Mouse (Mus musculus) midbrain, postnatal 0 days (tissue): ENCODE measurements at regions not wholly inside any gene's neighbourhood (a gene's known extent, or its start where the extent isn't known, plus 50 kb on each side); places are given as distances from the start of the nearest gene placed in this dataset.

ENCODE experiments used
- ATAC-seq: fragments of 200-750 bp; cut with Nextera tagmentation; 2 replicates; pipeline ENCODE4 v1.8.0; 2017; ENCODE audit warnings: moderate number of reproducible peaks, mild to moderate bottlenecking, moderate TSS enrichment, moderate library complexity; ENCODE audit not compliant: low FRiP score
- DNase-seq: peaks from one replicate; pipeline ENCODE4 v3.0.0-alpha.2; 2015; ENCODE audit warnings: low spot score
- H3K27ac ChIP-seq: fragments of 300-500 bp; sonication (generic); 2 replicates; pipeline ENCODE4 v1.5.1; 2014; ENCODE audit warnings: low read depth, mild to moderate bottlenecking, low read length, mixed read lengths
- H3K27me3 ChIP-seq: fragments of 300-500 bp; sonication (generic); 2 replicates; pipeline ENCODE4 v1.6.1; 2014; ENCODE audit warnings: low read length, control low read depth, mixed read lengths; ENCODE audit not compliant: insufficient read depth
- H3K36me3 ChIP-seq: fragments of 300-500 bp; sonication (generic); 2 replicates; pipeline ENCODE4 v1.6.1; 2014; ENCODE audit warnings: low read length, control low read depth, mixed read lengths; ENCODE audit not compliant: insufficient read depth
- H3K4me1 ChIP-seq: fragments of 300-500 bp; sonication (generic); 2 replicates; pipeline ENCODE4 v1.6.1; 2014; ENCODE audit warnings: mild to moderate bottlenecking, control low read depth, antibody characterized with exemption, low read length, mixed read lengths; ENCODE audit not compliant: insufficient read depth
- H3K4me2 ChIP-seq: fragments of 300-500 bp; sonication (generic); 2 replicates; pipeline ENCODE4 v1.6.1; 2014; ENCODE audit warnings: low read depth, mild to moderate bottlenecking, low read length, mixed read lengths; ENCODE audit not compliant: poor library complexity, severe bottlenecking
- H3K4me3 ChIP-seq: fragments of 300-500 bp; sonication (generic); 2 replicates; pipeline ENCODE4 v1.5.1; 2014; ENCODE audit warnings: low read depth, mild to moderate bottlenecking, low read length, moderate library complexity
- H3K9ac ChIP-seq: fragments of 300-500 bp; sonication (generic); replicated peaks from 2 replicates; pipeline ENCODE4 v1.6.1; 2014; ENCODE audit warnings: mild to moderate bottlenecking, low read length, moderate library complexity, mixed read lengths; ENCODE audit not compliant: poor library complexity, severe bottlenecking
- H3K9me3 ChIP-seq: fragments of 300-500 bp; sonication (generic); 2 replicates; pipeline ENCODE4 v1.6.1; 2016; ENCODE audit warnings: low read length, control low read depth
- CTCF ChIP-seq: IDR thresholded peaks from 2 replicates; pipeline ENCODE4 v1.5.1; 2016; ENCODE audit warnings: antibody characterized with exemption, mild to moderate bottlenecking
- WGBS: fragments of 180-500 bp; shearing (Covaris S2); extraction: QIAGEN DNeasy Blood & Tissue Kit; methylation state at CpG from one replicate; pipeline ENCODE4 v1.1.7; 2014; 5-methylcytosine and 5-hydroxymethylcytosine counted together

DNA sequence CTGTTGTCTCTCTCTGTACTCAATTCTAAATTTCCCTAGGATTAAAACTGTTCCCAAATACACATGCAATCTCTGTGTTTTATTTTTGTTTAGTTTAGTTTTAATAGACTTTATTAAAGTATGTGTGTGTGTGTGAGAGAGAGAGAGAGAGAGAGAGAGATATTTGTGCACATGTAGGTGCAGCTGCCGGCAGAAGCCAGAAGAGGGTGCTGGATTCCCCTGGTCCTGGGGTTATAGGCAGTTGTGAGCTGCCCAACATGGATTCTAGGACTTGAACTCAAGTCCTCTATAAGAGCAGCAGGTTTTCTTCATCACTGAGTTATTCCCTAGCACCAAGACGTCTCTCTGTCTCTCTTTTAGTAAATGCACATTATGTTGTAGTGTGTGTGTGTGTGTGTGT lies 64.7 kb upstream of the Slc22a12 start:
- Histone ChIP-seq H3K4me3 (no peak overlapping the region), H3K4me2 (no peak overlapping the region), H3K27me3 (no peaks in the 10 kb centered on the region), H3K9ac (no peak overlapping the region), H3K36me3 (no peaks in the 10 kb centered on the region), H3K4me1 (peaks cover 3% of the 10 kb centered on the region; the same call in 1 of the 2 replicates), H3K9me3 (no peaks in the 10 kb centered on the region), H3K27ac (no peak overlapping the region)
- peak; percentile 8; the same call in 1 of the 2 replicates for TF ChIP-seq CTCF
- 93% methylated on average over 2 of the region's 2 CpGs for WGBS
- DNase-seq: no peak
- no peak for ATAC-seq

DNA sequence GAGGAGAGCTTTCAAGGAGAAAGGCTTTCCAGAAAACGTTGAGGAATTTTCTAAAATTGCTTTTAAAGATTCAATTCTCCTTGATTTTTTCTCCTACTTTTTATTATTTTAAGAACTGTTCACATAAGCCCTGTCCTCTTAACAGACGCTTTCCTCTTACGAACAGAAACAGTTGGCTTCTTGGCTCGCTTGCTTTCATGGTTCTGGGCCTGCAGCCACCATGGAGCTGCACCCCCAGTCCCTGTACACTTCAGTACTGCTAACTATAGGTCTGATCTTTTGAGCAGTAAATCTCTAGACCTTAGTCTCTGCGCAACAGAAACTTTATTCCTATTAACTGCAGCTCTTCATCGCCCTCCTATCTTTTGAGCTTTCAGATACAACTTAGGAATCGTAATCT lies 63.8 kb upstream of the Slc22a12 start:
- no peak overlapping the region for H3K27ac ChIP-seq
- DNase-seq (no peak), ATAC-seq (no peak)

DNA sequence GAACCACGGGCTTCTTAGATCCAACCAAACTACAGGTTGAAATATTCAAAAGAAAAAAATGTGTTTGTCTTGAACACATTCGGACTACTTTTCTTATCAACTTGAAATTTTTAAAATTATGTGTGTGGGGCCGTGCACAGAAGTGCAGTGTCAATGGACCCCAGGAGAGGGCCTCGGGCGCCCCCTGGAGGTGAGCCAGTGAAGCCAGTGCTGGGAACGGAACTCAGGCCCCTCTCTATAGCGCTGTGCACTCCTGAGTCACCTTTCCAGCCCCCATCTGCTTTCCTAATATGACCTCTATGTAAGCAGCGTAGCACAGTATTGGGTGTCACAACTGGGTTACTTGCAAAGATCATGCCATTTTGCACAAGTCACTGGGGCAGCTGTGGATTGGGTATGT lies 61.9 kb upstream of the Slc22a12 start:
- Histone ChIP-seq H3K4me2 (no peak overlapping the region), H3K4me1 (no peaks in the 10 kb centered on the region), H3K9me3 (no peaks in the 10 kb centered on the region), H3K4me3 (no peak overlapping the region), H3K27ac (no peak overlapping the region), H3K36me3 (no peaks in the 10 kb centered on the region), H3K9ac (no peak overlapping the region), H3K27me3 (no peaks in the 10 kb centered on the region)
- 64% methylated on average over 8 of the region's 8 CpGs for WGBS
- DNase-seq (no peak), ATAC-seq (no peak)
- no peak for TF ChIP-seq CTCF

More for the DNA sequence above, 63.8 kb upstream of the Slc22a12 start:
- Histone ChIP-seq H3K9me3 (no peaks in the 10 kb centered on the region), H3K27me3 (no peaks in the 10 kb centered on the region), H3K4me1 (peaks cover 3% of the 10 kb centered on the region; the same call in 1 of the 2 replicates), H3K4me2 (no peak overlapping the region), H3K9ac (no peak overlapping the region), H3K4me3 (no peak overlapping the region), H3K36me3 (no peaks in the 10 kb centered on the region)
- no peak for TF ChIP-seq CTCF
- 80% methylated on average over 7 of the region's 7 CpGs for WGBS

DNA sequence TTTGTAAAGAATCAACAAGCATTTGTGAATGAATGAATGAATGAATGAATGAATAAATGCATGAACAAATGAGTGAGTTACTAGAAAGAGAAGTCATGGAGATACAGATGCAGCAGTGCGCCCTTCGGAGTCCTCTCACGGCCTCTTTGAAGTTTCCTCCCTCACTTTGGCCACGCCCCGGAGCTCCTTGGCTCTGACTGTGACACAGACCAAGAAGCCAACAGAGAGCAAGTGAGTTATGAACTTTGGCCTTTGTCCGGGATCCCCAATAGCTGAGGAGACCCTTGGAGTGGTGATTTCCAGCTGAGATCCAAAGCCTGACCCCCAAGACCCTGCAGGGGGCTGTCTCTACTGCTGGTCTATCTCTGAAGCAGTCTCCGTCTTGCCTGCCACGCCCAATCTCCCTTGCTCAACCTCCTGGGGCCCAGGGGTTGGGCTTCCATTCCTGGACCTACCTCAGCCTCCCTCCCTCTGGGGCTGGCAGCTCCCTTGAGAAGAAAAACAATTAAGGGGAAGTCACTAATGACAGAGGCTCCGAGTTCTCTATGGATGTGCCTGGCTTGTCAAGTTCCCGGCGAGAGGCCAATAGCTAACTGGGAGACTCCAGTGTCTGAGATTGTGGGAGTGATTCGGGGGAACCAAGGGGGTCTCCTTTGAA lies 58.2 kb upstream of the Slc22a12 start:
- H3K27ac ChIP-seq: no peak overlapping the region
- H3K4me1 ChIP-seq: no peaks in the 10 kb centered on the region
- H3K4me3 ChIP-seq: no peak overlapping the region
- no peak for ATAC-seq
- H3K36me3 ChIP-seq: no peaks in the 10 kb centered on the region
- no peak overlapping the region for H3K4me2 ChIP-seq
- 52% methylated on average over 12 of the region's 12 CpGs for WGBS
- DNase-seq: no peak
- H3K9ac ChIP-seq: no peak overlapping the region
- TF ChIP-seq CTCF: no peak
- H3K9me3 ChIP-seq: no peaks in the 10 kb centered on the region
- H3K27me3 ChIP-seq: no peaks in the 10 kb centered on the region

DNA sequence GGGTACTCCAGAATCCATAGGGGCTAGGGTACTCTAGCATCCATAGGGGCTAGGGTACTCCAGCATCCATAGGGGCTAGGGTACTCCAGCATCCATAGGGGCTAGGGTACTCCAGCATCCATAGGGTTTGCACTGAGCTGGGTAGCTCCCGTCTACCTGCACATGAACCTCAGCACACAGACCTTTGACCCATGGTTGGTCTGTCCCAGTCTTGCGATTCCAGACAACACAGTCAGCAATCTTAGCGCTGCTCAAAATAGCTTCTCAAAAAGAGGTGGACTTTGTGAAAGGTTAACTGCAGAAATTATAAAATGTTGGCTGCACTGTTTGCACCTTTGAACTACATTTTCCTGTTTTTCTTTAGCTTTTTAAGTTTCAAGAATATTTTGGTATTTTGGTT lies 56.4 kb upstream of the Slc22a12 start:
- DNase-seq (no peak), ATAC-seq (no peak)
- 88% methylated on average over 3 of the region's 3 CpGs for WGBS
- H3K4me1 ChIP-seq: no peaks in the 10 kb centered on the region
- no peaks in the 10 kb centered on the region for H3K27me3 ChIP-seq
- H3K4me3 ChIP-seq: no peak overlapping the region
- H3K9ac ChIP-seq: no peak overlapping the region
- no peaks in the 10 kb centered on the region for H3K9me3 ChIP-seq
- TF ChIP-seq CTCF: no peak
- no peak overlapping the region for H3K4me2 ChIP-seq
- no peaks in the 10 kb centered on the region for H3K36me3 ChIP-seq
- H3K27ac ChIP-seq: no peak overlapping the region

DNA sequence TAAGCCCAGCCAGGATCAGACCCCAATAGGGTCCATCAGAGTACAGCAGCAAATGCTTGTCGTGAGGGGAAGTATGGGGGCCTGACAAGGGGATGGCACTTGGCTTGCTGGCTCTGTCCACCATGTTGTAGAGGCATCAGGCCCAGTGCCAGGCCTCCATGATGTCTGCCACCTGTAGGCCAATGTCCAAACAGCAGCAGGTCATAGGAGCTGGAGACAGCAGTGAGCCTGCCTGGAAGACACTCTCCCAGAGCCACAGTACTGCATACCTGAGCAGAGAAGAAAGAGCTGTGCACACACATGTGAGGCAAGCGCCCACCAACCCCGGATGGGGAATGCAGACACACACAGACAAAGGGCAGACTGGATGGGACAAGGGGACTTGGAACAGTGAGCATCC lies 55.4 kb upstream of the Slc22a12 start:
- no peaks in the 10 kb centered on the region for H3K9me3 ChIP-seq
- ATAC-seq: no peak
- H3K27me3 ChIP-seq: no peaks in the 10 kb centered on the region
- H3K4me3 ChIP-seq: no peak overlapping the region
- no peak for DNase-seq
- H3K36me3 ChIP-seq: no peaks in the 10 kb centered on the region
- no peak overlapping the region for H3K4me2 ChIP-seq
- TF ChIP-seq CTCF: no peak
- no peaks in the 10 kb centered on the region for H3K4me1 ChIP-seq
- no peak overlapping the region for H3K9ac ChIP-seq
- no peak overlapping the region for H3K27ac ChIP-seq
- WGBS: 81% methylated on average over 3 of the region's 3 CpGs
